Mouse (Mus musculus) lung, postnatal 14 days (tissue): ENCODE data around the gene Zfp39.
A peak's percentile ranks its signal among the peaks of the same experiment; 100 is the strongest.

Experiments used
- DNase-seq: peaks from one replicate; pipeline ENCODE4 v3.0.0; 2021

The Zfp39 gene

DNA sequence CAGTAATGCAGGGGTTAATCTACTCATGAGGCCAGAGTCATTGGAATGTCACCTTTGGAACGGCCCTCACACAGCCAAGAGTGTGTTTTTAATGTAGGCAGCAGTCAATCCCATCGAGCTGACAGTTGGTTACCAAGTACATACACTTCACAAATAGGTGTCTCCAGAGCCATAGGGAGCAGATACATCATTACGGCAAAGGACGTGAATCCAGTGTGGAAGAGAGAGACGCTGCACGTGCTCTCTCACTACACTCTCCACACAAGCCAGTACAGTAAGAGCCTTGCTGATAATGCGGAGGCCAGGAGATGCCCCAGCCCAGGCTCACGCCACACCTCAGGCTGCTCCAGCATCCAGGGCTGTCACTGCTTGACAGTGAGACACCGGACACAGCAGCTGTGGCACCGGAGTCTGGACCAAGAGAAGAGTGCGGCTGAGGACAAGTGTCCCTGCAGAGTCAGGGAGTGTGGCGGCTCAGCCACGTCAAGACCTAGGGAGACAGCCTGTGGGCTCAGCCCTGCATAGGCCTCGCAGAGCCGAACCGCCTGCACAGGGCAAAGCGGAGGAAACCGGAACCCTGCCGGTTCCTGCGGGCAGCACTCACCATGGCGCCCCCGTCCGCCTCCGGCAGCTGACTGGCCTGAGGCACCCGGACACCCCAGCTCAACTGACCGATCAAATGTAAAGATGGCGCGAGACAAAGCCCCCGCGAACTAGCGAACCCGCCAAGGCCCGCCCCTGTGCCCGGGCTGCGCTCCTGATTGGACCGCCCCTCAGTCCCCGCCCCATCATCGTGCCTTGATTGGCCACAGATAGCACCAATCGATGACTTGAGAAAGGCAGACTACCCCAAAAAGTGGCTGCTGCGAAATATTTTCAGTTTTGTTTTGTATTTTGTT is at the start of gene Zfp39:
Gene Zfp39 (minus strand): TSS at position 715 of the 899 bp plus-strand sequence.
- peak; percentile 98 for DNase-seq

DNA sequence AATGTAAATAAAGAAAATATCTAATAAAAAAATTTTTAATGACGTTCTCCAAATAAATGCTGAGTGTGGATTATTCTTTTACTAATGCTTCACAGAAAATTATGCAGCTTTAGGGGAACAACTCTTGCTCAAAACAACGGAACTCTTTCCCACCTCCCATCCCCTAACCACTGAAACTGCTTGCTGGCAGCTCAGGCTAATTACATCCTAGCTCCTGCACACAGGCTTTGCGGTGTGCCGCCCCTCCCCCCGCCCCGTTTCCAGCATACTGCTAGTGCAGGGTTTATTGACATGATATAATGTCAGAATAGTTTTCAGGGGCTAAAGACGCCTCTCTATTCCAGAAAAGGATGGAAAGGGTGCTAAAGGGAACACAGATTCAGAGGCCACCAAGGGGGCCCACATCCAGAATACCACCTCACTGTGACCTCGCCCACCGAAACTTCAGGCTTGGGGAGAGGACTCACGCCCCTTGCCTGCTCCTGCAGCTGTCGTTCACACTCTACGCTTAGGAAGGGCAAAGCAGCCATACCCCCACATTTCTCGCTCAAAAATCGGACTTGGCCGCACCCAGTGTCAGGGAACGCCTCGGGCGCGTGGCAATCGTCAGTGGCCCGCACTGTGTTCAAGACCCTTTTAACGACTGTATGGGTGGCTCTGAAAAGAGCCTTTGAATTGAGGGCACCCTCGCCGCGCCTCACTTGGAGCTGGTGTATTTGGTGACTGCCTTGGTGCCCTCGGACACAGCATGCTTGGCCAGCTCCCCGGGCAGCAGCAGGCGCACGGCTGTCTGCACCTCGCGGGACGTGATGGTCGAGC is 49.5 kb upstream of the Zfp39 start:
- peak; percentile 25 for DNase-seq

DNA sequence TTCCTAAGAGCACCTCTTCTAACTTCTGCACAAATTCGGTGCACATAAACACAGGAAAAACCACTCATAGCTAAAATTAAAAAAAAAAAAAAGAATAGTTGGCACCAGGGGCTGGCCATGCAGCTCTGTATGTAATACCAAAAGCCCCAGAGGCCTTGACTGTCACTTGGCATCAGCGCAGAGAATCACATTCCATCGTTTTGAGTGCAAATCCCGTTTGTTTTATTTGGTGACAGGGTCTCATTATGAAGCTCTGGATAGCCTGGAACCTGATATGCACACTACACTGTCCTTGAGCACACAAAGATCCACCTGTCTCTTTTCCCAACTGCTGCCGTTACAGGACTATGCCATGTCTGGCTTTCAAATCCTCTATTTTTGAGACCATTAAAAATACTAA is 47.2 kb upstream of the Zfp39 start:
- no peak for DNase-seq

DNA sequence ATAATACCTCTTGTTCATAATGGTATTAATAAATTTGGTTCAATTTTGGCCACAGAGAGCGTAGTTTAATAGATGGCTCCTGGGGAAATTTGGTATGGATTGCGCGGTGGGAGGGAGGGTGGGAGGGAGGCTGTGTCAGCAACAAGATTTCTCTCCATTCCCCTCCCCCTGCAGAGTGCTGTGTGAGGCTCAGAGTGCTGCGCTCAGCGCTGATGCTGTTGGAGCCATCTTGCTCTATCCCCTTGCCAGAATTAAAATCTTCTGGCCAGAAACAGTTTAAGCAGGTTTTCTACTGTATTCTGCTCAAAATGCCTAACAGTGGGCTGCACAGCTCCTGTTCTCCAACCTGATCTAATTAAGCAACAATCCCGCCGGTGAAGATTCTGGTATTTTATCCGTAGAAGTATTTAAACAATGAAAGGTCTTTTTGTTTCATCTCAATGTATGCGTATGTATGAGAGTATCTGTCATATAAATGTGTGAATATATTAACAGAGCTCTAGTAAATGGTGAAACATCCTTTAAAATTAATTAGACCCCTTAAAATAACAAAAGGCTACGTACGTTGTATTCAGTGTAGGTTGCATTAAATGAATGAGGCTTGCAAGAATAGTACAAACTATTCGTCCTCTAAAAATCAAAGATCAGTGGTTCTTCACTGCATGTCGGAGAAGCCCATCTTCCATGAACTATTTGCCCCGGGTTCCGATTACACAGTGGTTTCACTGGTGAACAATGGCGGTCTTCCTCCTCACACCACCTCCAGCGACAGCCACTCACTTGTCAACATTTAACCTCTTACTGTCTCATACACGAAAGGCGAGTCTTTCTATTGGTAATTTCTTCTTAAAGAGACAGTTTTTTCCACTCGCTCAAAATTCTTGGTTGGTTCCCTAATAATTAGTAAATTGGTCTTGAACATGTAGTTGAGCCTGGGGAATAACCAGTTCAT is 45.7 kb upstream of the Zfp39 start:
- DNase-seq, result no peak

DNA sequence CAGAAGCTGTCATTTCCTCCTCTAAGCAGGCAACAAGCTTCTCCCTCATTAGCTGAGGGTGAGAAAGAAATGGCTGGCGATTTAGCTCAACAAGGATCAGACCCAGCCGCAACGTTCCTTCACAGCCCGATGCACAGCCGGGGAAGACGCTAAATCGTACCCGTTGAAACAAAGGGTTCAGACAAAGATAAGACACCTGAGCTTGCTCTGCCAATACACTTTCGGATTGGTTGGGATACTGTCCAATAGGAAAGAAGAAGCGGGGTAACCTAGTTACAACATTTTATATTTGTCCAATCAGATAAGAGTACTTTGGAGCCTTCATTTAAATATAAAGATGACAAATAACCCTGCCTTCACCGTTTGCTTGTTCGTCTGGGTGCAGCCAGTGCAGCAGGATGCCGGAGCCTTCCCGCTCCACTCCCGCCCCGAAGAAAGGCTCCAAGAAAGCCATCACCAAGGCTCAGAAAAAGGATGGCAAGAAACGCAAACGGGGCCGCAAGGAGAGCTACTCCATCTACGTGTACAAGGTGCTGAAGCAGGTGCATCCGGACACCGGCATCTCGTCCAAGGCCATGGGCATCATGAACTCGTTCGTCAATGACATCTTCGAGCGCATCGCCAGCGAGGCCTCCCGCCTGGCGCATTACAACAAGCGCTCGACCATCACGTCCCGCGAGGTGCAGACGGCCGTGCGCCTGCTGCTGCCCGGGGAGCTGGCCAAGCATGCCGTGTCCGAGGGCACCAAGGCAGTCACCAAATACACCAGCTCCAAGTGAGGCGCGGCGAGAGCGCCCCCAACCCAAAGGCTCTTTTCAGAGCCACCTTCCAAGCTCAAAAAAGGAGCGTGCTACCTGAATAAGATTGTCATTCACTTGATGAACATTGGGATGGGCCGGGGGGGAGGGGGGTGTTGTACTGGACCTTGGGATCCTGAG is 44.8 kb upstream of the Zfp39 start, which contains the start of gene Hist3h2ba:
Gene Hist3h2ba (plus strand): TSS at position 379 of the 938 bp plus-strand sequence.
- peak; percentile 29 for DNase-seq

DNA sequence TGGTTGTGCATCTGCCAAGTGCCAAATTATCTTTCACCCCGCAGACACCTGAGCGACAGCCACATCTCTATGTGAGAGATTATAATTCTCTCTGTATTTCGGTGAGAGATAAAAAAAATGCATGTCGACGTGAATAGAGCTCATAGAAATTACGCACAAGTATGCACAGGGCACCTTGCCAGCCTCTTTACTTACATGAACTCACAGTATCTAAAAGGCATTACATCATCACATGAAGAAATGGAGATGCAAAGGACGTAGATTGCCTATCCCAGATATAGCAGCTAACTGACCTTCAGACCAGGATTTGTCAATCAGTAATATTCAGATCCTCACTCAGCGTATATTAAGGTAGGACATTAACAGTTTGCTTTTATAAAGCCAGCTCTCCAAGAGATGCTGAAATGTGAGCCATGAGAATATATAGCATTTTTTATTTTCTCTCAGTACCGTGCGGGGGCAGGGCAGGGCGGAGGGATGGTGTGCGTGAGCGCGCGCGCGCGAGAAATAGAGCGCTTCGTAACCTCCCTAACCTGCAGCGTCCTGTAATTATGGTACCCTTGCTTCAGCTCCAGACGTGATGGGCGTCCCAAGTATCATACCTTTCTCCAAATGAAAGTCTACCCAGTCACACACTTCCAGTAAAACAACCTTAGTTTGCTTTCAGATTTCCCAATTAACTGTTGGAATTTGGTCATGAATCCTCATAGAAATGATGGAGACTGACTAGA is 43.9 kb upstream of the Zfp39 start:
- no peak for DNase-seq

DNA sequence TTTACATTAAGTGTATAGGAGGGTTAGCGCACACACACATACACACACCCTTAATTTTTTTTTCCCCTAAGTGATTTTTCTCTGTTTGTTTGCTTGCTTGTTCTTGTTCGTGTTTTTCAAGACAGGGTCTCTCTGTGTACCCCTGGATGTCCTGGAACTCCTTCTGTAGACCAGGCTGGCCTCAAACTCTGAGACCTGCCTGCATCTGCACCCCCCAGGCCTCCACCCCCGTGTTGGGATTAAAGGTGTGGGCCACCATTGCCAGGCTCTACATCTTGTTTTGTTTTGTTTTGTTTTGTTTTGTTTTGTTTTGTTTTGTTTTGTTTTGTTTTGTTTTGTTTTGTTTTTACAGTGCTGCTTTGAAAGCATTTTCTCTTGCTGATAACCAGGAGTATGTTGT is 43.3 kb upstream of the Zfp39 start:
- no peak for DNase-seq

DNA sequence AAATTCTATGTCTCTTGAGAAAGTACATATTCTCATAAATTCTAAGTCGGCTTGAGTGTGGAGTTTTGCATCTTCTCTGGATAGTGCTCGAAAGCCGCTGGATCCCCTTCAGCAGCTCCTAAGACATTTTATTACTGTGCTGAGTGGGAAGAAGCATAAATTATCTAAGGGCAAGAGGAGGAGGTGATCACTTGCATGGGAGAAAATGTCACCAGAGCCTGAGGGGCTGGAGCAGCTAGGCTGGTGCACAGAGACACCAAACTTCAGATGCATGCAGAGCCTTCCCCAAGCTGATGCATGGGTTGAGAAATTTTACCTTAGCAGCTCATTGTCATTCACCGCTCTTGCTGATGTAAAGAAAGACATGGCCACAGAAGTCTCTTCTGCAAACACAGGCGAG is 40.1 kb upstream of the Zfp39 start:
- no peak for DNase-seq

DNA sequence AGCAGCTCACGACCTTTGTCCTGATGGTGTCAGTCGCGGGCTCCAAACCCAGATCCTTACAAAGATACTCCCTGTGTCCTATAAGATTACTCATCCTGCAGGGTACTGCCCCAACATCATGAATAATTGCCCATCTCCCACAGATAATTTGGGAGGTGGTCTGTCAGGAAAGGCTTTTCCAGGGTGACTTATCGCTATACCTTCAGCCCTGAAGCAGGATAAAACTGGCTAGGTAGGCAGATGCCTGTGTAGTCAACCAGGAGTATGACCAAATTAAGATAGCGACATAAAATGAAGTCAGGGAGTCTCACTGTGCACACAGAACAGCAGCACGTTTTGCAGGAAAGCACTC is 35.0 kb upstream of the Zfp39 start:
- no peak for DNase-seq

DNA sequence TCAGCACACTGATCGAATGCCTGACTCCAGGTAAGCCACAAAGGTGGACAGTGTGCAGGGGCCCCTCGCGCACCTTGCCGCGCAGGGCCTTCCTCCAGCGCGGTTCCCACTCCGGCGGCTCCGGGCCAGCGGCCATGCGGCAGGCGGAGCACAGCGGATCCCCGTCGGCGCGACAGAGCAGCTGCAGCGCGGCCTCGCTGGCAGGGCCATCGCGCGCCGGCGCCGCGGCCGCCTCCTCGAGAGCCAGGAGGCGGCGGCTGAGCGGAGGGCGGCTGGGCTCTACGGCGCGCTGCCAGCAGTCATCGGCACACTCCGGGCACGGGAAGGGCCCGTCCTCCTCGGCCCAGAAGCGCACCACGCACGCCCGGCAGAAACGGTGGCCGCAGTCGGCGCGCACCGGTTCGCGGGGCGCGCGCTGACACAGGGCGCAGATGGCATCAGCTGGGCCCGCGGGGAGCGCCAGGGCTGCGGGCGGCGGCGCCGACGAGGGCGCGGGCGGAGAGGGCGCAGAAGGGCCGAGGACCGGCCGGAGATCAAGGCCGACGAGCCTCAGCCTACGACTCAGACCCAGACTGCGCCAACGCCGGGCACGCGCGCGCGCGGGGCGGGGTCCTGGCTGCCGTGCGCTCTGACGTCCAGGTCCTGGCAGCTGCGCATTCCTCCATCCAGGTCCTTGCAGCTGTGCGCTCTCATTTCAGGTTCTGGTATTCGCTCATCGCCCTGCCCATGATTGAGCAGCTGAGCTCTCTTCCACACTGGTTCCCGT is 34.5 kb upstream of the Zfp39 start, which contains the start of gene Rnf187:
Gene Rnf187 (minus strand): TSS at position 595 of the 766 bp plus-strand sequence.
- peak; percentile 92 for DNase-seq

DNA sequence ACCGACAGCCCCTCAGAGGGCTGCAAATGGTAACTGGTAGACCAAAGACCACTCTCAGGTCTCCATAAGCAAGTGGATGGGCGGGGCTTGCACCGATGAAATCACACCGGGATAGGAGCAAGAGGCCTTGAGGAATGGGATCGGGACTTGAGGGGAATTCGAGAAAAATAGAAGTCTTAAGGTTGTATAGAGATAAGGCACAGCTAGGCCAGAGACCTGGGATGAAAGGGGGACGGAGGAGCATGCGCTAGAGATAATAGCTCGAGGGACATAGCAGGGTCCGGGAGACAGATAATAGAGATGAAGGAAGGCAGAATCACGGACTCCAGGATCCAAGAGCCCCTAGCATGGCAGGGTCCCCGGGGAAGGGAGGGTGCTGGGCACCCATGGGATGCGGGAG is 33.9 kb upstream of the Zfp39 start:
- DNase-seq, result no peak

DNA sequence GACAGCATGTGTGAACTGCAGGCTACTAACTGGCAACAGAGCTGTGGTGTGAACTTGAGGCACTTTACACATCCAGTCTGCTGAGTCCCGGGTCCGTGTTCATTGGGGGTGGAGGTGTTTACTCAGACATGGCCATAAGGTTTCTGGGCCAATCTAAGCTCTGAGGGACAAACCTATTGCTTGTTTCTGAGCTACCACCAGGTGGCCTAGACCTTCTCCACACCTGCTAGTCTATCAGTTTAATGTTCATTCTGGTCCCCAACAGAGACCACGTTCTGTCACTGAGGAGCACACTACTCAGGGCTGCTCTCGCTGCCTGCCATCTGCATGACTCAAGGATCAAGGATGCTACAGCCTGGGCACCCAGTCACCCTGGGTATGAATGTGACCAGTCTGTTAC is 27.6 kb upstream of the Zfp39 start:
- no peak for DNase-seq

DNA sequence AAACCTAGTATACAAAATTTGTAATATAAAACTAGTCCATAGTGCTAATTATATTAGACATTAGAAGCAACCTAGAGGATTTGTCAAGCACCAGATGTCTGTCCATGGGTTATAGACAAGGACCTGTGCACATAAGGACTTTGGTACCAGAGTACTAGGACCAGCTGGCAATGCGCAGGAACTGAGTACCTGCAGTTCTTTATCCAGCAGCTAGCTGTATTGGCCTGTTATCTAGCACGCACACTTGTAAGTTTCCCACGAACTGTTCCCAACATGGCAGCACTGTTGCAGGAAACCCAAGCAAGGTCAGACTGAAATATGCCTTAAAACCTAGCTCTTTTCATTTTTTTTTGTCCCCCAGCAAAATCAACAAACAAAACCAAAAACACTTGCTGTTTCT is 26.2 kb upstream of the Zfp39 start:
- DNase-seq, result no peak

DNA sequence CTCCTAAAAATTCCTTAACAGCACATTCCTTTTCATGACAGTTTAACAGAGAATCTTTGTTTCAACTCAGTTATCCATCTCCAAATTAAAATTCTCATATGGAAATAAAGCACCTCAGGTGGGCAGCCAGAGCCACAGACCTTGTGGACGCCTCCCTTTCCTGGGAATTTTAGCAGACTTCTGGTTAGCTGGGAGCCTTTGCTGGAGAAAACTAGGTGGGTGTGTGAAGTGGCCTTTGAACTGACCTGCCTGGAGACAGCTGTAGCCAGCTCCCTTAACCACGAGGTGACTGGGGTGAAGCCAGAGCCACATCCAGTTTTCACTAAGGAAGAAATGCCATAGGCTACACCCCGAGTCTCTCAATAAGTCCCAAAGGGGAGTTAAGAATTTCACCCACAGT is 25.6 kb upstream of the Zfp39 start:
- DNase-seq, result no peak

DNA sequence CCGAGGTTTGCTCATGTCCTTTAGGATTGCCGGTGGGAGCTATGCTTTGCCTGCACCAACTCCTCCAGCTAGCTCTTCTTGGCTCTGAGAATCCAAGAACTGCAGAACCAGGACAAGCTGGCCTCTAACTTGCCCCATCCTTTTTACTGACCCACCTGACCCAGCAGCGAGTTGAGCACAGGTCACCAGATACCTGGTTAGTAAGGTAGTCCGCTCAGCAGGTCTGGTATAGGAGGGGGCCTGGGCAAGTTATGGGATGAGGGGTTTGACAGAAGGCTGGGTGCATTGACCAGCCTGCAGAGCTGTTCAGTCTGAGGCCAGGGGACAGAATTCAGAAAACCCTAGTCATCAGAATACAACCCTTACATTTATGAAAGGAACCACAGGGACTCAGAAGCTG is 25.0 kb upstream of the Zfp39 start:
- no peak for DNase-seq

DNA sequence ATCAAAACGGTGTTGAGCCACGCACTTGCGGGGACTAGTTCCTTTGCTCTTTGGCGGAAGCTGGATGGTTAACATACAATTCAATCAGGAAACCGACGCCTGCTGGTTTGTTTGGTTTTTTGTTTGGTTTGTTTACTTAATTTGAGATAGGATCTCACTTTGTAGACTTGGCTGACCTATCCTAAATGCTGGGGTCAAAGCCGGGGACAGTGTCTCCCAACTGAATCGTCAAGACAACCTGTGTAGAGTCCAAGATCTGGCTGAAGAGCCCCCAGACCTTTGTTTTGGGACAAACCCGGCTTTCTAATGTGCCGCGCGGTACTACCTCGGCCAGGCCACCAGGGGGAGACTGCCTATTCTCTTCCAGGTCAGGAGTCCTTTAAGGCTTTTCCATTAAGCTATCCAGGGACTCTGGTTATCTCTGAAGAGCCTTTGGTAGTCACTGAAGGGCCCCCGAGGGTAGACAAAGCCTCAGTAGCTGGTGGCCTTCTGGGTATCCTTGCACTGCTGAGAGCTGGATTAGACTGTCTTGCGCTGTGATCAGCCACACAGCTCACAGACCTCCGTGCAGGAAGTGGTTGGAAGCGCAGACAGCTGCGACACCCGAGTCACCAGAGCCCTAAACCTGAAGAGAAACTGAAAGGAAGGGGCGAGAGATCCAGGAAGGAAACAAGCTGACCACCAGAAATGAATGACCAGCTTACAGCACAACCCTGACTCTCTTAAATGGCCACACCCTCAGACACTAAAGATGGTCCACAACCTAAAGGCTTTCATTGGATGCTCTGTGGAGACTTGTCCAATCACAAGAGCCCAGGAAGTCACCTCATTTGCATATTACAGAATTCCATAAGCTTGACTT is 24.0 kb upstream of the Zfp39 start:
- DNase-seq, result peak; percentile 67

DNA sequence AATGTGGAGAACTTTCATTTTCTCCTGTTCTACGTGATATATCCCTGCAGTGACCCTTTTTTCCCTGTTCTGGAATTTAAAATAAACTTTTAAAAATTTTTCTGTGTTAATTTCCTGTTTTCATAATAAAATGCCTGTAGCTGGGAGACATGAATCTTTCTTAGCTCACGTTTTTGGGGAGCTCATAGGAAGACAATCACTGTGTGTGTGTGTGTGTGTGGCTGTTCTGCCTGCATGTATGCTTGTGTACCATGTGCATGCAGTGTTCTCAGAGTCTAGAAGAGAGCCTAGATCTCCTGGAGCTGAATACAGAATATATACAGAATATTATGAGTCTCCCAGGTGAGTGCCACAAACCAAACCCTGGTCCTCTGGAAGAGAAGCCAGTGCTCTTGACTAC is 23.0 kb upstream of the Zfp39 start:
- no peak for DNase-seq

DNA sequence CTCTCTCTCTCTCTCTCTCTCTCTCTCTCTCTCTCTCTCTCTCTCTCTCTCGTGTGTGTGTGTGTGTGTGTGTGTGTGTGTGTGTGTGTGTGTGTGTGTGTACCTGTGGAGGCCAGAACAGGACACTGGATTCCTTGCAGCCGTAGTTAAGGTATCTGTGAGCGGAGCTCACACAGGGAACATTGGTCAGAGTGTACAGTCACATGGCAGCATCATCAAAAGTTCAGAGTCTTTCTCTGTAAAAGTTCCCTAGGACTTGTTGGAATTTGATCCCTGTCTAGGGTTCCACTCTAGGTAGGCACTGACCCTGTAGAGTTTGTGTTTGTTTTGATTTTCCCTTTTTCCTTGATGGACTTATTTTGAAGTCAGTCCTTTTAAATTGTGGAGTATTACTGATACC is 22.6 kb upstream of the Zfp39 start:
- DNase-seq, result no peak

DNA sequence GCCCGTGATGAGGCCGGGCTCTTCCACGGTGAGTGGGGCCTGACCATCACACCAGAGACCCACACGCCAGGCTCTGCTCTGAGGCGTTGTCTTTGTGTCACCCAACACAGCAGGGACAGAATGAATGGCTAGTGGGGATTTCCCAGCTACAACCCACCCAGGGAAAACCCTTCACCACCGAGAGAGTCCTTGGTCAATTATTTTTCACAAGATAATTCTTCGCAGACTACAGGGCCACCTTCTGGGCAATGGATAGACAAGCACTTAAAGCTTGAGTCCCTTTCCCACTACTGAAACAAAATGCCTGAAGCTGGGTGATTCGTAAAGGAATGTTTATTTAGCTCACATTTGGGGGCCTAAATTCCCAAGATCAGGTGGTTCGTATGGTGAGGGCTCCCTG is 18.4 kb upstream of the Zfp39 start:
- no peak for DNase-seq
